Mouse (Mus musculus) Muller cell, postnatal 12 days (primary cell): Measurements from ENCODE around the gene Gm49380.

Experiments used
- DNase-seq: peaks from one replicate; pipeline ENCODE4 v3.0.0-alpha.2; 2015; ENCODE audit errors: inconsistent ontology term

Gene Gm49380

GRCm38 (mm10) chr9:44047071-44047470, 66.2 kb downstream of the Gm49380 start:
- DNase-seq, result no peak

- DNase-seq, result no peak
Measured at GRCm38 (mm10) chr9:44046426-44046825, 66.9 kb downstream of the Gm49380 start.

GRCm38 (mm10) chr9:44045884-44046272, 67.4 kb downstream of the Gm49380 start:
- DNase-seq, result no peak

GRCm38 (mm10) chr9:44045158-44045883, 68.0 kb downstream of the Gm49380 start:
- DNase-seq, result no peak

- no peak for DNase-seq
Measured at GRCm38 (mm10) chr9:44044426-44045157, 68.7 kb downstream of the Gm49380 start.

GRCm38 (mm10) chr9:44043708-44044425, 69.4 kb downstream of the Gm49380 start:
- no peak for DNase-seq

- peak; percentile 71 for DNase-seq
Measured at GRCm38 (mm10) chr9:44042836-44043707, 70.2 kb downstream of the Gm49380 start, which contains the start of gene Thy1. Thy1 (plus strand) TSS chr9:44043384.

- DNase-seq, result no peak
Measured at GRCm38 (mm10) chr9:44042396-44042680, 71.0 kb downstream of the Gm49380 start.

- DNase-seq, result peak; percentile 67
Measured at GRCm38 (mm10) chr9:44041511-44042395, 71.5 kb downstream of the Gm49380 start.

GRCm38 (mm10) chr9:44037106-44037505, 76.2 kb downstream of the Gm49380 start:
- no peak for DNase-seq

- DNase-seq, result no peak
Measured at GRCm38 (mm10) chr9:44033957-44034727, 79.2 kb downstream of the Gm49380 start.

- no peak for DNase-seq
Measured at GRCm38 (mm10) chr9:44033317-44033716, 80.0 kb downstream of the Gm49380 start.

GRCm38 (mm10) chr9:44031946-44032345, 81.4 kb downstream of the Gm49380 start:
- DNase-seq, result no peak

- DNase-seq, result no peak
Measured at GRCm38 (mm10) chr9:44031079-44031478, 82.2 kb downstream of the Gm49380 start.

GRCm38 (mm10) chr9:44030646-44031045, 82.7 kb downstream of the Gm49380 start:
- DNase-seq, result no peak

- DNase-seq, result peak; percentile 55
Measured at GRCm38 (mm10) chr9:44029580-44030236, 83.6 kb downstream of the Gm49380 start.

- DNase-seq, result no peak
Measured at GRCm38 (mm10) chr9:44024096-44024495, 89.2 kb downstream of the Gm49380 start.

GRCm38 (mm10) chr9:44022100-44022847, 91.0 kb downstream of the Gm49380 start:
- no peak for DNase-seq

- no peak for DNase-seq
Measured at GRCm38 (mm10) chr9:44020001-44020400, 93.3 kb downstream of the Gm49380 start.
